Mouse (Mus musculus) embryo, embryonic 9.5 days (tissue): ENCODE measurements around the gene Agap1.

Source experiments
- DNase-seq: peaks from one replicate; pipeline ENCODE4 v3.0.0-alpha.2; 2017; ENCODE audit errors: extremely low spot score

The Agap1 gene

DNA sequence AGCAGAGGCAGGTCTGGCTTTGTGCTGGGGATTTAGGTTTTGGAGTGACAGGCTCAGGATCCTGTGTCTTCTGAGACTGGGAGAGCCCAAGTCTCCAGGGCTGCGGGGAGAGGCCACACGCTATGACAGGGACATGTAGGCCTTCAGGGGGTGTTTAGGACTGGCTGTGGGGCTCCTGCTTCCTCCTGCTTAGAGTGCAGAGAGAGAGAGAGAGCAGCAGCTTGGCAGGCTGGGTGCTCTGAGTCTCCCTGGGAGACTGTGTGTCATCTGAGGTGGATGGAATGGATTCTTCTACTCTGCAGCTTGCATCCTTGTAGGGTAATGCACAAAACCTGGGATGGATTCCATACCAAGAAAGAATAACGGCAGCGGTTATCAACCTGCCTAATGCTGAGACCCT lies 122.4 kb downstream of the Agap1 start:
- DNase-seq, result peak; percentile 74

DNA sequence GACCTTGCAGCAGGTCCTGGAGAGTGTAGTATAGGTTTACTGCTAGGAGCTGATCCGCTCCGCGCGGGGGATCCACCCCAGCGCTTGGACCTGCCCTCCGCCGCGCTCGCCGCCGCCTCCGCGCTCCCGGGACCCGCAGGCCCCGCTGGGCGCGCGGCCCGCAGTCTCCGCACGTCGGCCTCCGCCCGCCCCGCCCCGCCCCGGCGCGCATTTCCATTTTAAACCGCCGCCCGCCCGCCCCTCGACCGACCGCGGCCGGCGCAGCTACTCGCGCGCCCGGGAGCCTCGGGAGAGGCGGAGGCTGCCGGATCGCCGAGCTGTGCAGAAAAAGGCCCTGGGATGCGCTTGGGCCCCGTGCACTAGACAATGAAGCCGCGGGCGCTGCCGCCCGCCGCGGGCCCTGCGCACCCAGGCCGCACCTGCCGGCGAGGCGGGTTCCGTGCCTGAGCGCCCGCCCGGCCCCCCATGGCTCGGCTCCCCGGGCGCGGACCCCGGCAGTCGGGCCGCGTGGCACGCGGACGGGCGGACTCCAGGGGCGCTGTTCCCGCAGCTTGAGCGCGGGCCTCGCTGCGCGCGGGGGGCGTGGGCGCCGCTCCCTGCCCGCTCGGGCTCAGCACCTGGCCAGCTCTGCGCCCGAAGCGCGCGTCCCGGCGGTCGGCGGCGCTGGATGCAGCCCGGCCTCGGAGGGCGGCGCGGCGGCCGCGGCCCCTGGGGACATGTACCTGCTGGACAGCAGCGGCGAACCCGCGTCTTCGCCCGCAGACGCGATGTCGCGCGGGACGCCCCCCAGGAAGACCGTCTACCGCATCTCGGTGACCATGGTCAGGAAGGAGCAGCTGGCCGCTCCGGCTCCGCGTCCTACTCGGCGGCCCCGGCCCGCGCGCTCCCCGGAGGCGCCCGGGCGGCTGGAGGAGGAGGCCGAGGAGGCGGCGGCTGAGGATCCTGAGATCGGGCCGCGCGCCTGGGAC lies 125.7 kb downstream of the Agap1 start:
- DNase-seq, result peak; percentile 82

DNA sequence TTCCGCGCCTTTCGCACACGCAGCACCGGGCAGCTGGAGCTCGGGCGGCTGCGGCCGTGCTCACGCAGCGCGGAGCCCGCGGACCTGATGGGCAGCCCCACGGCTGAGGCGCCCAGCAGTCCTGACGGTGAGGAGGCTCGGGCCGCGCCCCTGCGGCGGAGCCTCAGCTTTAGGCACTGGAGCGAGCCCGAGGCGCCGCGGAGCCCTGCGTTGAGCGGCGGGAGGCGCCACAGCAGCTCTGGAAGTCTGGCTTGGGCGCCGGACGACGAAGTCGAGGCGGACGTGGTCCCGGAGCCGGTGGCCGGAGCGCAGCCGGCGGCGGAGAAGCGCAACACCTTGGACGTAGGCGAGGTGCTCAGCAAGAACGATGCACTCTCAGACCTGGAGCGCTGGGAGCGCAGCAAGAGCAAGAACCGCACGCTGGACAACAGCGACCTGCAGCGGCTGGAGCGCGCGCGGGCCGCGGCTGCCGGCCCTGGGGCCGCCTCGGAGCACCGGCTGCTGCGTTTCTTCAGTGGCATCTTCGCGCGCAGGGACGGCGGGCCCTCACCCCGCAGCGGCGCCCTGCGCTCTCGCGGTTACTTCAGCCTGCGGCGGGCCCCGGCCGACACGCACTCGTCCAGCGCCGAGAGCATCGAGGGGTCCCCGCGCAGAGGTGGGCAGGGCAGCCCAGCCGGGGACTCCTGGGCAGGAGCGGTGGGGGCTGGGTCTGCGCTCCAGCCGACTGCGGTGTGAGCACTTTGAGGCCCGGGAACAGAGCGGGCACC lies 126.6 kb downstream of the Agap1 start:
- DNase-seq, result peak; percentile 66

DNA sequence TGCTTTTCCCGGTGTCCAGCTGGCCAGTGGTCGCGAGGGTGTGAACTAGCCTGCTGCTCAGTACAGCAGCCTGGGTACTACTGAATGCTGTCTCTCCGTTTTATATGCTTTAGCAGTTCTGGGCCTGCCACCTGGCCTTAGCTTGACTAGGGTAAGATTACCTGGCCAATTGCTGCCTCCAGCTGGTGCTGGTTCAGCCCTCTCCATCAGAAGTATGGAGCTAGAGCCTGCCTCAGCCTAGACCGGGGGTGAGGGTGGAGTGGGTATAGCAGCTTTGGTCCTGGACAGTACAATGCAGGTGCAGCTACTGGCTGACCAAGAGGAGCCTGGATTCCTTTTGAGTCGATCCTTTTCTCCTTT lies 127.1 kb downstream of the Agap1 start:
- no peak for DNase-seq

DNA sequence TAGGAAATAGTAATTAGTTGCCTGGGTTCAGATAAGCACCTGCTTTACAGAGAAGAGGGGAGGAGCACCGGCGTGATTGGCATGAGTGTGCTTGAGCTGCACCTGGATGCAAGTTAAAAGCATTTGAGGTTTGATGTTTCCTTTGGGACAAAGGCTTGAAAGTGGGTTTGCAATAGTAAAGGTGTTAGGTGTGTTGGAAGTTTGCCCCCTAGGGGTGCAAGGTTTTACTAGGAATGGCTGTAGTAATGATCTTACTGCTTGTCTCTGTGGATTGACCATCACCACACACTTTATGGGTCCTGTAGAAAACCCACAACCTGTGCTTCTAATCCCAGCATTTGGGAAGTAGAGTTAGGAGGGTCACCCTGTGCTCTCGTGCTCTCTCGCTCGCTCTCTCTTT lies 128.8 kb downstream of the Agap1 start:
- no peak for DNase-seq

DNA sequence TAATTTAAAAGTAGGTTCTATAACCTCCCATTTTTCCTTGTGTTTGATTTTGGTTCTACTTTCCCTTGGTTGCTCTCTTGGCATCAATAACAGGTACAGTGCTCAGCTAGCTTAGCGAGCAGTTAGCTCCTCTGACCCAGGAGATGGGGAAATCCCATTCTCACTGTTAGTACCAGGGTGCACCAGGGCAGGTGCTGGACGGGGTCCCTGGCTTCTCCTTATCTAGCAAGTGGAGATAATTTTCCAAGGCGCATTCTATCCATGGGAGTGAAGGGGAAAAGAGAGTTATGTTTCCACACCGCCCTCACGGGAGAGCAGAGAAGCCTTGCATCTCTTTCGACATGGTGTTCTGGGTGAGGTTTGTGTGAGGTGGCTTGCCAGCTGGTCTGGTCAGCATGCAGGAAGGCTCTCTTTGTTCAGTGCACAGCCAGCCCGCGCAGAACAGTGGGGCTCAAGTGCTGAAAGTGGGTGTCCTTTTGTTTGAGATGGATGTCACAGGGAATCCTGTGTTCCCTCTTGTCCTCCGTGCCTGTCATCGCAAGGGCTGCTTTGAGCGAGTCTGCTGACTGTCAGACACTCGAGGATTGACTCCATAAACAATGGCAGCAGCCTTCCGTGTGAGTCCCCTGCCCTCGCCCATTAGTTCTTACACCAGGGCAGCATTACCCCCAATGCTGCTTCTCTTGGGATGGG lies 132.5 kb downstream of the Agap1 start:
- no peak for DNase-seq

DNA sequence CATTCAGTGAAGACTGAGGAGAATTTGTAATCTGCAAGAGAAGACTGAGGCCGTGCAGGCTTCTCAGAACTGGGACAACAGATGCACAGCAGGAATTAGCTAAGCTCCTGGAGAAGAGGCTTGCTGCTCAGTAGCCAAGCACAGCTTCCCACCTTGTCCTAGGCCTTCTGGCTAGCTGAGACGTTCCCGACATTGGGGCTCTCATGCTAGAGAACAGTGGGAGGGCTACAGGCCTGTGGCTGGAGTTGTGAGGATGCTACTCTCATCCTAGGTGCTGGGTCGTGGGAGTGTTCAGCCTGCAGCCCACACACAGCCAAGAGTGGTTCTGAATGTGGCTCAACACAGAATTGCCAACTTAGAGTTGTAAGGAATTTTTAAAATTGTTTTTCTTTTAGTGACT lies 133.5 kb downstream of the Agap1 start:
- no peak for DNase-seq

DNA sequence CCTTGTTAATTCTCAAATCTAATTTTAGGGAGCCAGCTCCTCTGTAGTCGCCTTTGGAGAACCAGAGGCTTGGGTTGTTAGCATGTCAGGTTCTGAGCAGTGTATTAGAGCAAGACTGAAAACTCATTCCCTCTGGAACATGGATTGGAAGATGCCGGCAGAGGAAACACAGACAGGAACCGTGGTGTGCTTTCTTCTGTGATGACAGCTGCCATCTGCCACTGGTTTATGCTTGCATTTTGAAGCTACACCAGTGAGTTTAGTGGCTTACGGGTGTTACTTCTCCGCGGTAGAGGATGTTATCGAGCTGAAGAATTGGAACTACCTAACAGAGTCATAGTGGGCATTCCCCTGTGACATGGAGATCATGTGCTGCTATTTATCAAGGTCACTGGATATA lies 136.4 kb downstream of the Agap1 start:
- DNase-seq, result no peak

DNA sequence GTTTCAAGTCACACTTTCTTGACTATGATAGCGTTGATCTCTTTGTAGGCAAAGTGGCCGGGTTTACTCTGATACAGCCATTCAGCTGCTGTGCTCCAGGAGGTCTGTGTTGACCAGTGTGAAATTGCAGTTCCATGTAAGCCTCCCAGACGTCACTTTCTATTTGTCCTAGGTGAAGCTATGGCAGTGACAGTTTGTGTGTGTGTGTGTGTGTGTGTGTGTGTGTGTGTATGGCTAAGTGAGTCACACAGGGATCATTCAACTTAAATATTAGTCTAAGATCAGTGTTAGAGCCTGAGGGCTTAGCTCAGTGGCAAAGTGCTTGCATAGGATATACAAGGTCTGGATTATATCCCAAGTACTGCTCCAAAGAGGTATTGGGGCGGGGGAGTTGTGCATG lies 138.6 kb downstream of the Agap1 start:
- DNase-seq, result no peak

DNA sequence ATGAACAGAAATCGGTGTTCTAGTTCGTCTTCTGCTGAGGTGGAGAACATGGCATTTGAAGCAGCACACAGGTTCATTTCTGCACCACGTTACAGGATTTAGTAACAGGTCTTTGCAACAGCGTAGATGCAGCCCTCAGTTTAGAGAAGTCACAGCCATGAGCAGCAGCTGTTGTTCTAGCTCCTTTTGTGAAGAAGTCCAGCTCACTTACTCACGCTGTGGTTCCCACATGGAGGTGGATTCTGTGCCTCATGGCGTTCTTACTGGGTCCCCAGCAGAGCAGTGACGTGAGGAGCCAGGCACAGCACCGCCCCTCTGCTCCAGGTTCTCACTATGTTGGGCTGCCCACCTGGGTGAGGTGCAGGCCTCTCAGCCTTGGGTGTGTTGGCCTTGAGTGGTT lies 140.4 kb downstream of the Agap1 start:
- DNase-seq, result no peak

DNA sequence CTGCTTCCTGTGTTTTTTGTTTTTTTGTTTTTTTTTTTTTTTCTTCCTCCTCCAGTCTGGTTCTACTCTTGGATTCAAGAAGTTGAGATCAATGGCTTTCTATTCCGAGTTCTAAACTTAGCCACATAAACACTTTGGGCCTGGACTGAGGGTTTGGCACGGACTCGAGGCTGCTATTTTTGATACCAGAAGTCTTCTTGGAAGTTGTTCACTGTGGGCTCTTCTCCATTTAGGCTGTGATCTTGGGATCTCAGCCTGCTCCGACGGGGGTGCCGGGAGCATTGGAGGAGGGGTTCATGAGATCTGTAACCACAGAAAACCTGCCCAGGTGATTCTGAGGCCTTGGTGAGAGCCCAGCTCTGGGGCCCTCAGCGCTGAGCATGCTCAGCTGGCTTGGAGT lies 140.8 kb downstream of the Agap1 start:
- no peak for DNase-seq

DNA sequence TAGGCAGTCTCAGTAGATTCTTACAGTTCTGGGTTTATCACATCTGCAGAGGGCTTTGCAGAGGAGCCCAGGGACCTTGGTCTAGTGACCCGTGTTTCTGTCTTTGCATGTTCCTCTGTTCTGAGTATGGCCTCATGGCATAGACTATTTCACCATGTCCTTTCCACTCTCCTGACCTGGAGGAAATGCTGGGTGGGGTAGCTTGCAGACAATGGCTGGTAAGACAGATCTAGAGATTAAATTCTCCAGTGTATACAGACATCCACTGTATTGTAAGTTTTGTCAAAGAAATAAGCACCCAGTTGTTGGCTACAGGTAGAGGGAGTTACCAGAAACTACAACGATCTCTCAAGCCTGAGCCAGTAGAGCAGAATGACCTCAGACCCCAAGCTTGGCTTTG lies 141.6 kb downstream of the Agap1 start:
- DNase-seq, result no peak

DNA sequence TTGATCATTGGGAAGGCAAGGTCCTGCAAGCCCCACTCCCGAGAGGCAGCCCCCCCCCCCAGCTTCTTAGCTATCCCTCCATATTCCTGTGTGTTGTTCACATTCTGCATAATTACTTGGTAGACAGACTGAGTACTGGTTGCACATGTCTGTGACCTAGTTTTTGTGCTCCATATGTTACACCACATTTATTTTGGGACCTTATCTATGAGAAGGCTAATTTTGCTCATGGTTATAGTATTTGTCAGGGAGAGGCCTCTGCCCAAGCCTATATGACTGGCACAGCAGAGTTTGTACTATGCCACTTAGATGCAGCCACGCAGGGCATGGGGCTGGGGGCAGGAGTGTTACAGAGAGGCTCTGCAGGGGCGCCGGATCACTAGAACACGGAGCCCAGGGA lies 144.3 kb downstream of the Agap1 start:
- DNase-seq, result no peak

DNA sequence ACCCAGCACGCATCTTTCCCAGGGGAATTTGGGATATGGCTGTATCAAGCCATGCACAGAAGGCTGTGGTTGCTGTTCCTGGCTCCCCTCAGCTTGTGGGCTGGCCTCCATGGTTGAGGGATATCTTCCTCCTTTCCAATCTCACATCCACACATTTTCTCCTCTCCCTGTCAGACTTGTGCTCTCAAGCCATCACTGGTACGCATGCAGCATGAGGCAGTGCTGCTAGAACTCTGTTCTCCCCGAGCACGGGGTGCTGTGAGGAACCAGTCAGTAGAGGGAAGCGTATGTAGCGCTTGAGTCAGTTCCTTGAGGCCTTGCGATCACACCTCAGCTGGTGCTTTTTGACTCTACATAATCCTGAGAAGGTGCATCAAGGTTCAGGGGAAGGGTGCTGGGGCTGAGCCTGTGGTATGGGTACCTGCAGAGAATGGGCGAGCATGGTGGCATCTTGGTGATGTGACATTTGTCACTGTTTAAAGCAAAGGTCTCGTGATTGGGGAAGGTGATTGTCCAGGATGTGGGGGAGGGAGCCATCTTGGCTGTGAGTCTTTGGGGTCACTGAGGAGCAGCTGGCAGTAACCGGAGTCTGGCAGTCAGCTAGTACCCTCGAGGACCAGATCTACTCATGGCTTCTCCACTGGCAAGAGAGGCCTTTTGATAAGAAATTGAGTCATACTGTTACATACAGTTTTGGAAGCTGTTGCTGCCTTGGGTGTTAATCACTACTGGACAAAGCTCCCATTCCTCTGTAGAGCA lies 145.6 kb downstream of the Agap1 start:
- no peak for DNase-seq

DNA sequence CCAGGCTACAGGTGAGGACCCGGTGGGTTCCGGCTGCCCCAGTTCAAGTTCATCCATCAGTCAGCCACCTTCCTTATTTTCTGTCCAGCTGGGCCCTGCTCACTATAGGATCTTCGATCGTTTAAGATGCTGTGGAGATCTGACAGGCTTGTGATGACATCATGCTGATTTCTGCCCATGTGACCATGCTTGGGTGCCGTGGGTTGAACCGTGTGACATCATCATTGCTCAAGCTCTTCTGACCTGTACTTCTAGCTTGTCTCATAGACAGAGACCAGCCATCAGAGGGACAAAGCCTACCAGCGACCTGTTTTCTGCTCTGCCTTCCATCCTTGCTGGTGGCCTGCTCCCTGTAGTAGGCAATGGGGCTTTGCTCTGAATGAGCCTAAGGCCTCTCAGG lies 146.7 kb downstream of the Agap1 start:
- no peak for DNase-seq

DNA sequence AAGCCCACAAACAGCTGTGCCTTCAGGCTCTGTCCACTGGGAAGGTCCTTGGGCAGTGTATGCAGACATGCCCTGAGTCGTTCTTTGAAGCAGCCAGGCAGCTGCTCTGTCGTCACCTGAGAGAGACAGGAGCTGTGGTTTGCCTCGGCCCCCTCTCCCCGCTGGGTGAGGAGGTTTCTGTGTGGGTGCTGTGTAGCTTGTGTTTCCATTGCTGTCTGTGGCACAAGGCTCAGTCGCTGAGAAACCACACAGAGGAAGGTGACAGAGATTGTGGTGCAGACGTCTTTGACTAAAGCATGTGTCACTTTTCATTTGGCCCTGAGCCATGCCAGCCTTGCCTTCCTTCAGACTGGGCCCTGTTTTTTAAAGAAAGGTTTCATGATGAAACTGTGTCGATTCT lies 148.3 kb downstream of the Agap1 start:
- no peak for DNase-seq

DNA sequence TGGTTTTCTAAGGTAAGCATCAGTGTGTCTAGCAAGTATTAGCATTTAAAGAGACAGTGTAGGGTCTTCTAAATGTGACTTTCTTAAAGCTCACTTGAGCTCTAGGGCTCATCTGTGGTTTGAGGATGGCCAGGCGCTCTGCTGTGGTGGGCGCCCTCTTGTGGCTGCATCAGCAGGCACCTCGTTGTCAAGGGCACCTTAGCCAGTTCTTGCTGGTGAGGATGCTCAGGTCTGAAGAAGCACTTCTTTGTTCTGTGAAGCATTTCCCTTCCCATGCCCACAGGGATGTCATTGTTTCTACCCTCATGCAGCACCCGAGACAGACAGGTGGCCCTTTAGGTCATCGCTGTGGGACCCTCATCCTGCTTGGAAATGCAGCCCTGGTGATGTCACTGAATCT lies 152.0 kb downstream of the Agap1 start:
- DNase-seq, result peak; percentile 54

DNA sequence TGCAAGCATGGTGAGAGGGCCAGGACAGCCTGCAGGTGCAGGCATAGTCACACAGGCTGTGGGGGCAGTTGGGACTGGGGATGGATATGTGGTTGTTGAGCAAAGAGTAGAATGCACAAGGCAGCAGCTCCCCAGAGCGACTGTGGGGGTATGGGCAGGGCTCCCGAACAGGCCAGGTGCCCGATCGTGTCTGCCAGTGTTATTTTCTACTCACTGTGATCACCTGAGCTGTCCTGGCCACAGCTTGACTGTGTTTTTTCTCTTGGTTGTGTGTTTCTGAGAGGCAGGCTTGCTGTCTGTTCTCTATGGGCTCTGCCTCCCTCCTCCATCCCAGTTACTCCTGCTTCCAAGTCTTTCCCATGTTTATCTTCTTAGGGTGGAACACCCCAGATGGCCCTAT lies 154.2 kb downstream of the Agap1 start:
- no peak for DNase-seq

DNA sequence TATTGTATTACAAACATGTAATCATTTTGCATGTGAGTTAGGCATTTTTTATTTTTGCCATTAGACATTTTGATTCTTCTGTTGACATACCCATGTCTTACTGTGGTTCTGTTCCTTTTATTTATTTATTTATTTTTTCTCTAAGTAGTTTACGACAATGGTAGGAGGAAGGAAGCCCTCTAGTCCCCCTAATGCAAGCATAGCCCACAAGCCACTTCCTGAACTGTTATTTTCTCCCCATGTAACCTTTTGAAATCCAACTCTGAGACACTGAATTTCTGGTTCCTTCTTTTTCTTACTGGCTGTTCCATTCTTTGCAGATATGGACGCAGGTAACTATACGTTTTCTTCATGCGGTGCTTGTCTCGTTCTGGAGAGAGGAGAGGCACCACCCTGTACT lies 155.4 kb downstream of the Agap1 start:
- DNase-seq, result no peak

DNA sequence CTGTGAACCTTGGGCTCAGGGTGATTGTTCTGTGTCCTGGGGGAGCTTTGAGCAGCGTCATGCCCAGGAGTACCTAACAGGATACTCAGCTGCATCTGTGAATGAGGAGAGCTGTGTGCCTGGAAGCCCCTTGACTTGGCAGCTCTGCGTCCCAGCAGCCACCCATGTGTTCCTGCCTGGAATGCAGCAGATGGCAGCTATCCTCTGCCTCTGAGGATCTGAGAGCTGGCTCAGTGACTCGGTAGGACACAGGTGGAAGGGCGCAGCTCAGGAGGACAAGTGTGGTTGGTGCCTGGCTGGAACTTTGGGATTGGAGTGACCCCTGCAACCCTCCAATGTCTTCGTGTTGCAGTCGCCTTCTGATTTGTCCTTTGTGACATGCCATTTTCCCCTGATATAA lies 156.9 kb downstream of the Agap1 start:
- DNase-seq, result no peak

DNA sequence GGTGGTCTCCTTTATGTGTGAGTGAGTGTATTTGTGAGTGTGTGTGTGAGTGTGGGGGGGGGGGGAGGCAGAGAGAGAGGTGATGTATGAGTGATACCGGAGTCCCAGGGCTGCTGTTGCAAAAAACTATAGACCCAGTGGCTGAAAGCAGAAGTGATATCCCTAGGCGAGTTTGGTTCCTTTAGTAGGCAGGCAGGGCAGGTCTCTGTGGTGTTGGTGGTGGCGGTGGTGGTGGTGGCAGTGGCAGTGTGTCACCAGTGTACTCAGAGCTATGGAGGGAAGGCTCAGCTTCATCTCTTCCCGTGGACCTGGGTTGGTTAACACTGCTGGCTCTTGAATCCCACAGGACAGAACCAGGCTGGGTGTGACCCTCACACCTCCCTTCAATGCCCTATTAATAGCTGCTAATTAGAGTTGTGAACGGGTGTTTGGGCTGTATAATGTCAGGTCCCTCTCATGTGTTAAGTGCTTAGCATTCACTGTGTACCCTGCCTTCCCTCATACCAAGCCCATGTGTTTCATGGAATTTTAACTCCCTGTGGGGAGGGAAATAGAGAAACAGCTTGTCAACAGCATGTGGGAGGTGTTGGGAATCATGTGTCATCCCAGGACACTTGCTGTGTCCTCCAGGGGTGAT lies 158.7 kb downstream of the Agap1 start:
- DNase-seq, result no peak
